Mouse (Mus musculus): ENCODE data around the gene Crcp.

DNA sequence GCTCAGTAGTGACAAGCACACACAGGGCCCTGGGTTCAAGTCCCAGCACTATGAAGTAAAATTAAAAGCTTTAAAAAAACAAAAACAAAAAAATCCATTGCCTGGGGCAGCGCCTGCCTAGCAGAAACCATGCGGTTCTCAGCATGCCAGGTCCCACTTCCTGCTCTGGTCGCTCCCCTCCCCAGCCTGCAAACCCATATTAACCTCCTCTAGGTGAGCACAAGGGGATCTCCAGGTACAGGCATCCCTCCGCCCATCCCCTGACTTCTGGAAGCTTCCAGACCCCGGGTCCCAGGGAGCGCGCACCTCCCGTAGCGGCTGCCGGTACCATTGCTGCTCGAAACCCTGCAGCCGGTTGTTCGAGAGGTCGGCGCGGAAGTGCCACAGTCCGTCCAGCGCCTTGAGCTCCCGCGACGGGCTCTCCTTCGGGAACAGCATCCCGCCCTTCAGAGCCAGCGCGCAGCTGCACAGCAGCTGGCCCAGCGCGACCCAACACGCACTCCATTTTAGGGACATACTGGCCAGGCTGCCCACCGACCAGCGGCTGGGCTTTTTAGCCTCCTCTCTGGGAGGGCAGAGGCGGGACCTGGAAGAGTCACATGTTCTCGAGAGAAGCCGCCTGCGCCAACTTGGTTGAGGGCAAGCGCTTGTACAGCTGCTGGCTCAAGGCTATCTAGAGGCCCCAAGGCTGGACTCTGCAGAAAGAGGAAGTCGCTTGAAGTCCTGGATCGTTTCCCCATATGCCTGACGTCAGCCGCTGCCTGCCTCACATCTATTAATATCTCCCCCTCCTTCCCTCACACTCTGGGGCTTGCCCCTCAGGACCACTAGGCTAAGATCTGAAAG is 26.6 kb upstream of the Crcp start, which contains the start of gene Gusb:
- no peak for TF ChIP-seq CTCF (conservative IDR thresholded peaks at IDR 0.05; ENCODE audit: low read length)
- no peak for TF ChIP-seq POU5F1 (IDR thresholded peaks at IDR 0.05; ENCODE audit: borderline replicate concordance, low read length)
- no peak for TF ChIP-seq NANOG (IDR thresholded peaks at IDR 0.05; ENCODE audit: borderline replicate concordance, low read length)
